Mouse (Mus musculus) heart, embryonic 10.5 days (tissue): ENCODE measurements at regions not wholly inside any gene's neighbourhood (a gene's known extent, or its start where the extent isn't known, plus 50 kb on each side); places are given as distances from the start of the nearest gene placed in this dataset.
A peak's percentile ranks its signal among the peaks of the same experiment; 100 is the strongest.

ENCODE experiments used
- DNase-seq: peaks from one replicate; pipeline ENCODE4 v3.0.0-alpha.2; 2017; ENCODE audit warnings: low spot score
- H3K27ac ChIP-seq: fragments of 300-500 bp; sonication (generic); 2 replicates; pipeline ENCODE4 v1.5.1; 2016; ENCODE audit warnings: mild to moderate bottlenecking
- H3K27me3 ChIP-seq: fragments of 300-500 bp; sonication (generic); 2 replicates; pipeline ENCODE4 v1.6.1; 2016; ENCODE audit warnings: mild to moderate bottlenecking; ENCODE audit not compliant: poor library complexity, insufficient read depth, severe bottlenecking
- H3K36me3 ChIP-seq: fragments of 300-500 bp; sonication (generic); 2 replicates; pipeline ENCODE4 v1.6.1; 2016; ENCODE audit warnings: mild to moderate bottlenecking, moderate library complexity
- H3K4me1 ChIP-seq: fragments of 300-500 bp; sonication (generic); 2 replicates; pipeline ENCODE4 v1.6.1; 2016; ENCODE audit warnings: mild to moderate bottlenecking
- H3K4me3 ChIP-seq: fragments of 300-500 bp; sonication (generic); 2 replicates; pipeline ENCODE4 v1.5.1; 2016; ENCODE audit warnings: mild to moderate bottlenecking, moderate library complexity
- H3K9me3 ChIP-seq: fragments of 300-500 bp; sonication (generic); 2 replicates; pipeline ENCODE4 v1.6.1; 2016; ENCODE audit warnings: mild to moderate bottlenecking, moderate library complexity
- WGBS: fragments of 180-500 bp; shearing (Covaris S2); methylation state at CpG from one replicate; pipeline ENCODE4 v1.1.7; 2016; 5-methylcytosine and 5-hydroxymethylcytosine counted together

DNA sequence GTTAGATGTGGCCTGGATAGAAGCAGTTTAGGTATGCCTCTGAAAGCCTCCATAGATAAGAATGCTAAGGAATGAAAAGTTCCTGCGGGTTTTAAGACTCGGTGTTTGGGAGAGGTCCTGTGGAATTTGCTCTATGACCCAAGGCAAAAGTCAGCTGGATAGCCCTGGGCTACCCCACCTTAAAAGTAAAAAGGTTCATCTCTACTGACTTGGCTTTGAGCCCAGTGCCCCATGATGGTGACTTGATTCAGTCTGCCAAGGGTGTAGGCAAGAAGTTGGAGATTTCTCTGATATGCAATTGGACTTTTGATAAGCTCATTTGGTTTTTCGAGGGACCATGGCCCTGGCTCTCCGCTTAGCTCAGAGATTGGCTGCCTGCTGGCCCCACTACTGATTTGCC lies 78.8 kb upstream of the Herc3 start:
- no peaks in the 10 kb centered on the region for H3K27me3 ChIP-seq
- H3K4me3 ChIP-seq: no peak overlapping the region
- no peak overlapping the region for H3K27ac ChIP-seq
- no peak for DNase-seq
- H3K36me3 ChIP-seq: no peaks in the 10 kb centered on the region
- no peaks in the 10 kb centered on the region for H3K9me3 ChIP-seq
- 87% methylated on average over 4 of the region's 4 CpGs for WGBS
- no peaks in the 10 kb centered on the region for H3K4me1 ChIP-seq

DNA sequence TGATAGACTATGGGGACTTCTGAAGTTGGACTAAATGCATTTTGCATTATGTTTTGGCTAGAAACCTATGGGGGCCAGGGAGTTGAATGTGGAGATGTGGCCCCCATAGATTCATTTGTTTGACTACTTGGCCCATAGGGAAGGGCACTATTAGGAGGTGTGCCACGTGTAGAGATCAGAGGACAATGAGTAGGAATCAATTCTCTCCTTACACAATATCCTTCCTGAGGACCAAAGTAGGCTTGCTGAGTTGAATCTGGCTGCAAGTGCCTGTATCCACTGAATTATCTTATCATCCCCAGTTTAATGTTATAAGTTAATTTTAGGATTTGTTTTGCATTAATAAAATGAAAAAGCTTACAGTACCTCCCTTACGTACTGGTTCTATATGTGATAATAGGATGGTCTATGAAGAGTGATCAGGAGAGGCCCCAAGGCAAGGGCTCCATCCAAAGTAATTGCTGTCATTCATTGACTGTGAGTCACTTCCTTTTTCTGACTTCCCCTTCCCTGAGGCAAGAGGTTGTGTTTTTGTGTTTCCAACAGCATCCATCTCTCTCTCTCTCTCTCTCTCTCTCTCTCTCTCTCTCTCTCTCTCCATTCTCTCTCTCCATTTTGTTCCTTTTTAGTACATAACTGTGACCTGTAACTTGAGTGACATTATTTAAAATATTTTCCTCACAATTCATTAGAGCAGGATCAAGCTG lies 74.8 kb upstream of the Herc3 start:
- no peak for DNase-seq
- 55% methylated on average over 2 of the region's 2 CpGs for WGBS
- H3K36me3 ChIP-seq: no peaks in the 10 kb centered on the region
- no peak overlapping the region for H3K27ac ChIP-seq
- no peak overlapping the region for H3K4me3 ChIP-seq
- H3K4me1 ChIP-seq: no peaks in the 10 kb centered on the region
- no peaks in the 10 kb centered on the region for H3K27me3 ChIP-seq
- no peaks in the 10 kb centered on the region for H3K9me3 ChIP-seq

DNA sequence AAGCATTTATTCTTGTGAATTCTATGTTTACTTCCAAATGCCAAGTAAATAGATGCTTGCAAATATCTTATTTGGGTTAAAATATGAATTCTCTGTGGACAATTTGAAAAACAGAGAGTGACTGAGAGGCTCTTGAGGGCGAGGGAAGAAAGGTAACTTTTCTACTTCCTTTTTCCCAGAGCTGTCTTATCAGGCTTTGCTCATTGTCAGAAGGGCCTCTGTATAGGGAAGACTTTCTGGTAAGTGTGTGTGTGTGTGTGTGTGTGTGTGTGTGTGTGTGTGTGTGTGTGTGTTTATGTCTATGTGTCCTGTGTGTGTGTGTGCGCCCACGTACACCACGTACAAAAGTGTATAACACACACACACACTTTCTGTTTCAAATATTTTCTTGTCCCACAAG lies 73.9 kb upstream of the Herc3 start:
- 77% methylated on average over 4 of the region's 4 CpGs for WGBS
- no peaks in the 10 kb centered on the region for H3K4me1 ChIP-seq
- H3K27ac ChIP-seq: no peak overlapping the region
- H3K9me3 ChIP-seq: no peaks in the 10 kb centered on the region
- no peaks in the 10 kb centered on the region for H3K36me3 ChIP-seq
- no peaks in the 10 kb centered on the region for H3K27me3 ChIP-seq
- no peak for DNase-seq
- H3K4me3 ChIP-seq: no peak overlapping the region

DNA sequence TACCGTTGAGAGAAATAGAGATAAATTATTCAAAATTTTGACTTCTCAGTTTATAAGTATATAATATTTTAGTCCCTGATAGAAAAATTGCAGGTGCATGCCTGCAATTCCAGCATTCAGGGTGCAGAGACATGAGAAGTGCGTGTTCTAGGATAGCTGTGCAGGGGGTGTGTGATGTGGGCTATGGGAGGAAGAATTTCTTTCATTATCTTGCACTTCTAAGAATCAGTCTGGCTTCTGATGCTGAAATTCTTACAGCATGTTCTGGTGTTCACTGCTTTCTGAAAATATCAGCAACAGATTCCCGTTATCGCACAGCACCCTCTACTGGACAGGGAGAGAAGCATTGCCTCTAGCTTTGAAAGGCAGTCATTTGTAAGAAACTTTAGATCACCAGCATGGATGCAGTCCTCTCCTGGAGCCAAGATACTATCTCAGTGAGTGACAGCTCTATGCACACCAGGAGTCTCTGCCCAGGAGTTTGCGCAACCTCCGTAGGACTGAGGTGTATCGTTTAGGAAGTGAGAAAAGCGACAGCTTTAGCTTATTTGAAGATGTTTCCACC lies 60.5 kb upstream of the Herc3 start:
- Histone ChIP-seq H3K27ac (no peak overlapping the region), H3K27me3 (no peaks in the 10 kb centered on the region), H3K36me3 (no peaks in the 10 kb centered on the region), H3K4me1 (no peaks in the 10 kb centered on the region), H3K9me3 (no peaks in the 10 kb centered on the region), H3K4me3 (no peak overlapping the region)
- 16% methylated on average over 8 of the region's 8 CpGs for WGBS
- peak; percentile 85 for DNase-seq

DNA sequence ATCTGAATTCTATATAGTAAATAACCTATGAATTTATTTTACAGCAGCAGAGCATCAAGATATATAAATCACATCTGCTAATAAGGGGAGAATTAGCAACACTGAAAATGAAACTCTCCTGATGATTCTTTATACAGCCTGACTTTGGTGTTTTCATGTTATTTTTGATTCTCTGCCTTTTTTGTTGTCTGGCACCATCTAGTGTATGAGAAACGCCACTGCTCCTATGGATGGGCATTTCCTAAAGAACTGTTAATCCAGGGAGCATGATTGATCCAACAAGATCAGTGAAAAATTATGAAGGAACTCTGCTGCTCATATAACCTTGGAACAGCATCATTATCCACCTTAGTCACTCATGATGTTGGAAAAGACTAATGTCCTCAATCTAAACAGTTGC lies 59.3 kb upstream of the Herc3 start:
- Histone ChIP-seq H3K36me3 (no peaks in the 10 kb centered on the region), H3K4me3 (no peak overlapping the region), H3K4me1 (no peaks in the 10 kb centered on the region), H3K27me3 (no peaks in the 10 kb centered on the region), H3K27ac (no peak overlapping the region), H3K9me3 (no peaks in the 10 kb centered on the region)
- WGBS: 0% methylated on average over 1 of the region's 1 CpGs
- DNase-seq: no peak
